Mouse (Mus musculus) adrenal gland, adult (tissue): ENCODE data around the gene Gm14851.
"Not testable (repeated sequence)": the region's sequence is repeated elsewhere in the genome, so short reads cannot be mapped to it uniquely, and the experiment has no call there.

Experiments used
- DNase-seq, 2 experiments: peaks; one replicate each; pipeline ENCODE4 v3.0.0; 2022 to 2023; ENCODE audit warnings: low spot score in 1 of 2; ENCODE audit not compliant: inconsistent age in 2 of 2

The Gm14851 gene

GRCm38 (mm10) chr8:21095950-21096349 is at the start of gene Gm14851:
Gm14851 (minus strand) TSS chr8:21096050.
- not testable (repeated sequence) for DNase-seq

- DNase-seq, result not testable (repeated sequence)
Observed at GRCm38 (mm10) chr8:21134342-21134741, 38.5 kb upstream of the Gm14851 start, which contains the start of gene Defa30. Defa30 (plus strand) TSS chr8:21134642.

GRCm38 (mm10) chr8:21093106-21093505 is 2.7 kb downstream of the Gm14851 start:
- DNase-seq, result peak; percentile 19 to 65

GRCm38 (mm10) chr8:21084142-21084541 is 11.7 kb downstream of the Gm14851 start, which contains the start of gene Defa25:
Defa25 (plus strand) TSS chr8:21084442.
- not testable (repeated sequence) for DNase-seq

- not testable (repeated sequence) for DNase-seq
Observed at GRCm38 (mm10) chr8:21064738-21065137, 31.1 kb downstream of the Gm14851 start, which contains the start of gene Defa35. Defa35 (plus strand) TSS chr8:21065038.

- not testable (repeated sequence) for DNase-seq
Observed at GRCm38 (mm10) chr8:21054747-21055146, 41.1 kb downstream of the Gm14851 start, which contains the start of gene Defa23. Defa23 (plus strand) TSS chr8:21055047.
